Mouse (Mus musculus) forebrain, embryonic 14.5 days (tissue): ENCODE results near the gene Dmxl2. TPM values are rescaled to one million over a fixed set of nuclear protein-coding genes. Genes with fewer than 3 reads are reported as not detected.

Experiments
- ATAC-seq: fragments of 200-750 bp; cut with Nextera tagmentation; 2 replicates; pipeline ENCODE4 v1.8.0; 2017; ENCODE audit warnings: mild to moderate bottlenecking, moderate library complexity
- DNase-seq: peaks from one replicate; pipeline ENCODE4 v3.0.0-alpha.2; 2015; ENCODE audit warnings: low spot score
- H3K27ac ChIP-seq: fragments of 300-500 bp; sonication (generic); 2 replicates; pipeline ENCODE4 v1.5.1; 2014; ENCODE audit warnings: low read depth, mild to moderate bottlenecking, control low read depth, low read length, moderate library complexity
- H3K27me3 ChIP-seq: fragments of 300-500 bp; sonication (generic); replicated peaks from 2 replicates; pipeline ENCODE4 v1.6.1; 2014; ENCODE audit warnings: low read length, control low read depth, mixed read lengths; ENCODE audit not compliant: control insufficient read depth, insufficient read depth
- H3K36me3 ChIP-seq: fragments of 300-500 bp; sonication (generic); 2 replicates; pipeline ENCODE4 v1.6.1; 2014; ENCODE audit warnings: low read length, control low read depth; ENCODE audit not compliant: control insufficient read depth, insufficient read depth
- H3K4me1 ChIP-seq: fragments of 300-500 bp; sonication (generic); 2 replicates; pipeline ENCODE4 v1.6.1; 2014; ENCODE audit warnings: antibody characterized with exemption, low read length, control low read depth; ENCODE audit not compliant: control insufficient read depth, insufficient read depth
- H3K4me2 ChIP-seq: fragments of 300-500 bp; sonication (generic); 2 replicates; pipeline ENCODE4 v1.6.1; 2014; ENCODE audit warnings: mild to moderate bottlenecking, control low read depth, low read length
- H3K4me3 ChIP-seq: fragments of 300-500 bp; sonication (generic); 2 replicates; pipeline ENCODE4 v1.5.1; 2014; ENCODE audit warnings: low read depth, low read length, control low read depth
- H3K9ac ChIP-seq: fragments of 300-500 bp; sonication (generic); 2 replicates; pipeline ENCODE4 v1.6.1; 2014; ENCODE audit warnings: mild to moderate bottlenecking, low read length, control low read depth, moderate library complexity
- H3K9me3 ChIP-seq: fragments of 300-500 bp; sonication (generic); replicated peaks from 2 replicates; pipeline ENCODE4 v1.6.1; 2016; ENCODE audit warnings: low read length, control low read depth, mixed read lengths; ENCODE audit not compliant: control insufficient read depth
- WGBS: fragments of 180-500 bp; shearing (Covaris S2); extraction: QIAGEN DNeasy Blood & Tissue Kit; methylation state at CpG from one replicate; pipeline ENCODE4 v1.1.7; 2014; 5-methylcytosine and 5-hydroxymethylcytosine counted together
- polyA plus RNA-seq: library from polyadenylated mRNA; unstranded; fragments of >200 nt; fragmentation: Nextera tagmentation; extraction: Ambion mirVana; gene quantifications from 2 replicates; pipeline ENCODE4 v1.2.1, GENCODE M21; 2014

The Dmxl2 gene
- 39.5 and 53.7 TPM in 2 replicates for polyA plus RNA-seq

DNA sequence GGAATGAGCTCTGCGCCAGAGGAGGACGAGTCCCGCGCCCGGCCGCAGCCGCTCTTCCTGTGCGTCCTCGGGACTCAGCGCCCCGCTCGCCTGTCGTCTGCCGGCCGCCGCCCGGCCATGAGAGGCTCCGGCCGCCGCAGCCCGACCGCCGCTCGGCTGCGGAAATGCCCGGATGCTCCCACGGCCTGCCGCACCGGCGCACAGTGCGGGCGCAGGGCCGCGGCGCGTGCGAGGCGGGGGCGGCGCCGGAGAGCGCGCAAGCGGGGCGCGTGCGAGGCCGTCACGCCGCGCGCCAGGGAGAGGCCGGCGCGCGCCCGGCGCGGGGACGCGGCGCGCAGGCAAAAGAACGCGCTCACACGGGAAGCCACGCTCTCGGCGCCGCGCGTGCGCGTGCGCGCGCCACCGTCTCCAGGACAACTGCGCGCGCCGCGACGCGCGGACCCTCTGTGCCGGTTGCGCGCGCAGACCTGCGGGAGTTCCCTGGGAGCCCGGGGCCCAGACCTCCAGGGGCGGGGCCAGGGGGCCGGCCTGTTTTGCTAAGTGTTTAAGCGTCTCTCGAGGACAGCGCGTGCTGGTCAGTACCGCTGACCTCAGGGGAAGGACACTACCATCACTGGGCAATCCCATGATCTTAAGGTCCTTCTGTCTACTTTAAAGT, at the start of gene Dmxl2:
Dmxl2 (minus strand) TSS at position 174 of the 658 bp plus-strand sequence.
- 0% methylated on average over 85 of the region's 99 CpGs for WGBS
- peak within 1 kb of the TSS; percentile 68 for H3K4me2 ChIP-seq
- H3K4me3 ChIP-seq: peak within 1 kb of the TSS; percentile 81
- ATAC-seq (peak; percentile 95), DNase-seq (peak; percentile 96)
- H3K9ac ChIP-seq: peak within 1 kb of the TSS; percentile 92
- peaks cover 10% of the 10 kb centered on the region for H3K4me1 ChIP-seq
- no peaks in the 10 kb centered on the region for H3K9me3 ChIP-seq
- H3K36me3 ChIP-seq: no peaks in the 10 kb centered on the region
- no peaks in the 10 kb centered on the region for H3K27me3 ChIP-seq
- H3K27ac ChIP-seq: peak within 1 kb of the TSS; percentile 85

- no peak overlapping the region for H3K4me3 ChIP-seq
- H3K4me2 ChIP-seq: no peak overlapping the region
- H3K27me3 ChIP-seq: no peaks in the 10 kb centered on the region
- no peak overlapping the region for H3K9ac ChIP-seq
- no peaks in the 10 kb centered on the region for H3K9me3 ChIP-seq
- no peak overlapping the region for H3K27ac ChIP-seq
- ATAC-seq (no peak), DNase-seq (no peak)
- no peaks in the 10 kb centered on the region for H3K4me1 ChIP-seq
- no peaks in the 10 kb centered on the region for H3K36me3 ChIP-seq
- 84% methylated on average over 6 of the region's 6 CpGs for WGBS
Measured at GRCm38 (mm10) chr9:54549433-54549832, 48.0 kb upstream of the Dmxl2 start.

GRCm38 (mm10) chr9:54547536-54547935, 46.1 kb upstream of the Dmxl2 start:
- H3K4me1 ChIP-seq: no peaks in the 10 kb centered on the region
- 0 out of 2 replicates have a peak, but pooled peaks have one; percentile 44 for ATAC-seq
- 19% methylated on average over 5 of the region's 5 CpGs for WGBS

GRCm38 (mm10) chr9:54544954-54545315, 43.5 kb upstream of the Dmxl2 start:
- Histone ChIP-seq H3K36me3 (no peaks in the 10 kb centered on the region), H3K27ac (no peak overlapping the region), H3K9me3 (no peaks in the 10 kb centered on the region), H3K4me3 (no peak overlapping the region), H3K9ac (no peak overlapping the region), H3K27me3 (no peaks in the 10 kb centered on the region), H3K4me1 (no peaks in the 10 kb centered on the region), H3K4me2 (no peak overlapping the region)
- ATAC-seq (no peak), DNase-seq (no peak)
- 94% methylated on average over 4 of the region's 4 CpGs for WGBS

More at GRCm38 (mm10) chr9:54547536-54547935, 46.1 kb upstream of the Dmxl2 start:
- Histone ChIP-seq H3K27ac (no peak overlapping the region), H3K9me3 (no peaks in the 10 kb centered on the region), H3K4me3 (no peak overlapping the region), H3K36me3 (no peaks in the 10 kb centered on the region), H3K4me2 (no peak overlapping the region), H3K9ac (no peak overlapping the region), H3K27me3 (no peaks in the 10 kb centered on the region)
- peak; percentile 58 for DNase-seq

- Histone ChIP-seq H3K27ac (no peak overlapping the region), H3K9me3 (no peaks in the 10 kb centered on the region), H3K27me3 (no peaks in the 10 kb centered on the region), H3K9ac (no peak overlapping the region), H3K4me3 (no peak overlapping the region), H3K4me2 (no peak overlapping the region), H3K36me3 (no peaks in the 10 kb centered on the region), H3K4me1 (no peaks in the 10 kb centered on the region)
- 89% methylated on average over 9 of the region's 9 CpGs for WGBS
- DNase-seq (no peak), ATAC-seq (no peak)
Measured at GRCm38 (mm10) chr9:54544212-54544953, 43.0 kb upstream of the Dmxl2 start.

- H3K9me3 ChIP-seq: no peaks in the 10 kb centered on the region
- WGBS: 69% methylated on average over 5 of the region's 5 CpGs
- ATAC-seq (no peak), DNase-seq (no peak)
- H3K27me3 ChIP-seq: no peaks in the 10 kb centered on the region
- H3K4me1 ChIP-seq: peaks cover 7% of the 10 kb centered on the region; the same call in 1 of the 2 replicates
- no peak overlapping the region for H3K27ac ChIP-seq
- H3K4me3 ChIP-seq: no peak overlapping the region
- H3K4me2 ChIP-seq: no peak overlapping the region
- no peak overlapping the region for H3K9ac ChIP-seq
- H3K36me3 ChIP-seq: no peaks in the 10 kb centered on the region
Measured at GRCm38 (mm10) chr9:54540801-54541200, 39.4 kb upstream of the Dmxl2 start.

DNA sequence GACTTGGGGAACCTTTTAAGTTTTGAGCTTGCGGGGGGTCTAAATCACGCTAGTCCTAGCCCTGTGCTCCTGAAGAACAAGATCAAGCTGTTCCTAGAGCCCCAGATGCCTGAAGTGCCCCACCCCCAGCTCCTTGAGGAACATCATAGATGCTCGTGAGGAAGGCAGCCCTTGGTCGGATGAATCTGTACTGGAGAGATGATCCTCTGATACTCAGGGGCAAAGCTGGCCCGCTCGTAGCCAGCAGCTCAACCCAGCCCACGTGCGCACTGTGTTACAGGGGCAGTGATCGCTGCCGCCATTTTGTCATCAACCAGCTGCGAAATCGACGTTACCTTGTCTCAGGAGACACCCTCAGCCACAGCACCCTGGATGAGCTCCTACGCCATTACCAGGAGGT, 37.3 kb upstream of the Dmxl2 start, which contains the start of gene Sh2d7:
Sh2d7 (plus strand) TSS at position 301 of the 400 bp plus-strand sequence.
- peaks cover 18% of the 10 kb centered on the region for H3K4me1 ChIP-seq
- WGBS: 96% methylated on average over 14 of the region's 14 CpGs
- no peak within 1 kb of the TSS for H3K4me2 ChIP-seq
- no peaks in the 10 kb centered on the region for H3K9me3 ChIP-seq
- no peak for ATAC-seq
- H3K27ac ChIP-seq: peak within 1 kb of the TSS; percentile 74; the same call in 1 of the 2 replicates
- DNase-seq: no peak
- H3K9ac ChIP-seq: no peak within 1 kb of the TSS
- no peaks in the 10 kb centered on the region for H3K36me3 ChIP-seq
- H3K27me3 ChIP-seq: no peaks in the 10 kb centered on the region
- no peak within 1 kb of the TSS for H3K4me3 ChIP-seq

DNA sequence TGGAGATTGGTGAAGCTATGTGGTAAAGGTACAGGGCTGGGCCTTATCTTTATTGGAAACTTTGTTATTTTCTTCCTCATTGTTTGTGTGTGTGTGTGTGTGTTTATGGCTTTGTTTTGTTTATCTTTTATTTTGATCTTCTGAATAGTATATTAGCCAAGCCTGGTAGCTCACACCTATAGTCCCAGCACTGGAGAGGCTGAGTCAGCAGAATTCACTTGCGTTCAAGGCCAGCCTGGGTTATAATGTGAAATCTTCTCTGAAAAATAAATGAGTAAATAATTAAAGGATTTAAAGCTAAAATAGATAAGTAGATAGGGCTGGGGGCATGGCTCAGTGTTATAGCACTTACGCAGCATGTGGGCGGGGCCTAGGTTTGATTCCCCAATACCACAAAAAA, 36.8 kb upstream of the Dmxl2 start:
- Histone ChIP-seq H3K4me3 (no peak overlapping the region), H3K9me3 (no peaks in the 10 kb centered on the region), H3K27me3 (no peaks in the 10 kb centered on the region), H3K27ac (no peak overlapping the region), H3K9ac (no peak overlapping the region), H3K4me2 (no peak overlapping the region), H3K36me3 (no peaks in the 10 kb centered on the region), H3K4me1 (peaks cover 20% of the 10 kb centered on the region)
- ATAC-seq: no peak
- 94% methylated on average over 3 of the region's 3 CpGs for WGBS
- DNase-seq: no peak

GRCm38 (mm10) chr9:54537480-54537879, 36.1 kb upstream of the Dmxl2 start:
- no peak for DNase-seq
- Histone ChIP-seq H3K27ac (peak overlapping the region; percentile 74; the same call in 1 of the 2 replicates), H3K27me3 (no peaks in the 10 kb centered on the region), H3K4me1 (peaks cover 26% of the 10 kb centered on the region), H3K4me2 (no peak overlapping the region), H3K36me3 (no peaks in the 10 kb centered on the region), H3K4me3 (no peak overlapping the region), H3K9me3 (no peaks in the 10 kb centered on the region), H3K9ac (no peak overlapping the region)
- 62% methylated on average over 3 of the region's 3 CpGs for WGBS
- ATAC-seq: no peak
